Mouse (Mus musculus) lung, adult 2 months (tissue): ENCODE results near the gene Eed.

Experiments used
- CTCF ChIP-seq: fragments of 200-500 bp; IDR thresholded peaks from 2 replicates; pipeline ENCODE4 v1.5.1; 2011; ENCODE audit warnings: mild to moderate bottlenecking, low read length, control low read depth; ENCODE audit not compliant: insufficient read depth
- POLR2A ChIP-seq: fragments of 200-500 bp; IDR thresholded peaks from 2 replicates; pipeline ENCODE4 v1.6.1; 2011; ENCODE audit warnings: low read depth, mild to moderate bottlenecking, control low read depth, low read length, borderline replicate concordance; ENCODE audit errors: extremely low read depth

- no peak for TF ChIP-seq POLR2A
- no peak for TF ChIP-seq CTCF
Observed at GRCm38 (mm10) chr7:89939497-89940353, 41.1 kb downstream of the Eed start.
